Mouse (Mus musculus) CH12.LX (cell line): ENCODE data around the gene Pgm3. TPM values are rescaled to one million over a fixed set of nuclear protein-coding genes. Genes with fewer than 3 reads are reported as not detected.

Experiments used
- DNase-seq: peaks from one replicate; pipeline ENCODE4 v3.0.0-alpha.2; 2013; ENCODE audit errors: extremely low read depth
- H3K27ac ChIP-seq: 2 replicates; pipeline ENCODE4 v1.5.1; 2012; ENCODE audit warnings: low read depth, mild to moderate bottlenecking, control low read depth, moderate library complexity; ENCODE audit not compliant: insufficient read depth
- H3K27me3 ChIP-seq: replicated peaks from 2 replicates; pipeline ENCODE3; 2012; ENCODE audit warnings: inconsistent platforms
- H3K36me3 ChIP-seq, 2 experiments: replicated peaks in 1 of 2; 2 replicates each; pipeline versions ENCODE3 to v1.6.1; 2012; ENCODE audit warnings: inconsistent platforms in 1 of 2, low read length in 1 of 2, mild to moderate bottlenecking in 1 of 2, mixed read lengths in 1 of 2, moderate library complexity in 1 of 2; ENCODE audit not compliant: control insufficient read depth in 1 of 2, insufficient read depth in 1 of 2
- H3K4me1 ChIP-seq, 2 experiments: 2 replicates each; pipeline ENCODE4 v1.6.1; 2012; ENCODE audit warnings: inconsistent platforms in 1 of 2, moderate library complexity in 1 of 2; ENCODE audit not compliant: insufficient read depth in 2 of 2, control insufficient read depth in 1 of 2
- H3K4me2 ChIP-seq: 2 replicates; pipeline ENCODE4 v1.6.1; 2012; ENCODE audit warnings: low read depth, mild to moderate bottlenecking, control low read depth; ENCODE audit not compliant: poor library complexity, insufficient read depth, severe bottlenecking
- H3K4me3 ChIP-seq, 3 experiments: fragments of 150-350 bp in 1 of 3; sonication (generic) in 1 of 3; replicated peaks in 1 of 3; 2 replicates each; pipeline versions ENCODE3 to v1.5.1; 2011 to 2012; ENCODE audit warnings: low read depth in 2 of 3, low read length in 2 of 3, mild to moderate bottlenecking in 2 of 3, moderate library complexity in 2 of 3, control low read depth in 1 of 3, improper control_type of control experiment in 1 of 3, inconsistent platforms in 1 of 3, mixed read lengths in 1 of 3; ENCODE audit not compliant: poor library complexity in 1 of 3
- H3K79me2 ChIP-seq: replicated peaks from 2 replicates; pipeline ENCODE4 v1.6.1; 2012; ENCODE audit warnings: mild to moderate bottlenecking, moderate library complexity; ENCODE audit not compliant: control insufficient read depth, poor library complexity, insufficient read depth, severe bottlenecking; ENCODE audit errors: extremely low read depth
- H3K9ac ChIP-seq: 2 replicates; pipeline ENCODE4 v1.6.1; 2012; ENCODE audit warnings: low read depth, mild to moderate bottlenecking, control low read depth, moderate library complexity; ENCODE audit not compliant: insufficient read depth
- H3K9me3 ChIP-seq: replicated peaks from 2 replicates; pipeline ENCODE3; 2012; ENCODE audit warnings: low read length, inconsistent platforms, mixed read lengths
- BHLHE40 ChIP-seq: IDR thresholded peaks from 2 replicates; pipeline ENCODE4 v1.6.1; 2011; ENCODE audit warnings: mild to moderate bottlenecking, low read depth, low read length, improper control_type of control experiment
- CTCF ChIP-seq, 2 experiments: IDR thresholded peaks in 1 of 2; conservative IDR thresholded peaks in 1 of 2; 2 replicates each; pipeline ENCODE4 v1.5.1; 2011 to 2012; ENCODE audit warnings: low read depth in 2 of 2, low read length in 2 of 2, improper control_type of control experiment in 1 of 2, inconsistent platforms in 1 of 2, mild to moderate bottlenecking in 1 of 2, moderate library complexity in 1 of 2
- HCFC1 ChIP-seq: IDR thresholded peaks from 2 replicates; pipeline ENCODE4 v1.6.1; 2012; ENCODE audit warnings: low read depth, mild to moderate bottlenecking, inconsistent platforms, low read length, improper control_type of control experiment
- IRF4 ChIP-seq: IDR thresholded peaks from 2 replicates; pipeline ENCODE4 v1.6.1; 2014; ENCODE audit warnings: low read depth, mild to moderate bottlenecking, inconsistent platforms, low read length, improper control_type of control experiment
- JUND ChIP-seq: conservative IDR thresholded peaks from 2 replicates; pipeline ENCODE4 v1.6.1; 2011; ENCODE audit warnings: low read depth, low read length, improper control_type of control experiment
- MAX ChIP-seq: IDR thresholded peaks from 2 replicates; pipeline ENCODE4 v1.6.1; 2011; ENCODE audit warnings: low read length, improper control_type of control experiment
- MAZ ChIP-seq: IDR thresholded peaks from 2 replicates; pipeline ENCODE4 v1.6.1; 2012; ENCODE audit warnings: low read depth, mild to moderate bottlenecking, inconsistent platforms, low read length, improper control_type of control experiment, moderate library complexity
- MXI1 ChIP-seq: IDR thresholded peaks from 2 replicates; pipeline ENCODE4 v1.6.1; 2011; ENCODE audit warnings: mild to moderate bottlenecking, low read depth, low read length, improper control_type of control experiment
- NELFE ChIP-seq: IDR thresholded peaks from 2 replicates; pipeline ENCODE4 v1.6.1; 2011; ENCODE audit warnings: low read depth, low read length, improper control_type of control experiment
- NRF1 ChIP-seq: IDR thresholded peaks from 2 replicates; pipeline ENCODE4 v1.6.1; 2014; ENCODE audit warnings: low read depth, mild to moderate bottlenecking, inconsistent platforms, low read length, improper control_type of control experiment, moderate library complexity
- PAX5 ChIP-seq: IDR thresholded peaks from 2 replicates; pipeline ENCODE4 v1.6.1; 2012; ENCODE audit warnings: low read length, inconsistent platforms, mixed read lengths
- POLR2AphosphoS2 ChIP-seq: IDR thresholded peaks from 2 replicates; pipeline ENCODE4 v1.6.1; 2011; ENCODE audit warnings: low read depth, low read length, improper control_type of control experiment
- RAD21 ChIP-seq: IDR thresholded peaks from 2 replicates; pipeline ENCODE4 v1.6.1; 2011; ENCODE audit warnings: low read depth, mild to moderate bottlenecking, low read length, improper control_type of control experiment, moderate library complexity
- SIN3A ChIP-seq: IDR thresholded peaks from 2 replicates; pipeline ENCODE4 v1.6.1; 2012; ENCODE audit warnings: low read length, improper control_type of control experiment, inconsistent platforms
- TBP ChIP-seq: conservative IDR thresholded peaks from 2 replicates; pipeline ENCODE4 v1.6.1; 2011; ENCODE audit warnings: low read depth, low read length, improper control_type of control experiment
- ZKSCAN1 ChIP-seq: IDR thresholded peaks from 2 replicates; pipeline ENCODE4 v1.6.1; 2012; ENCODE audit warnings: low read depth, inconsistent platforms, low read length, improper control_type of control experiment, borderline replicate concordance
- ZMIZ1 ChIP-seq: IDR thresholded peaks from 2 replicates; pipeline ENCODE4 v1.6.1; 2012; ENCODE audit warnings: low read depth, mild to moderate bottlenecking, inconsistent platforms, low read length, improper control_type of control experiment
- dilution Hi-C: fragments of 300-500 bp; cut with MboI; formaldehyde crosslinking; loops from 2 replicates; pipeline ENCODE4 v1.14.3; 2020; ENCODE audit warnings: low sequenced_read_pairs; ENCODE audit not compliant: extremely low pct_unique_long_range_greater_than_20kb, extremely low pct_ligation_motif_present
- in situ Hi-C: fragments of 300-500 bp; cut with MboI; formaldehyde crosslinking; loops from 3 replicates; pipeline ENCODE4 v1.14.3; 2019; ENCODE audit warnings: low sequenced_read_pairs, low pct_ligation_motif_present, low pct_unique_long_range_greater_than_20kb, mixed read lengths
- polyA plus RNA-seq: library from polyadenylated mRNA; unstranded; fragments of >175 nt; gene quantifications from 2 replicates; pipeline ENCODE4 v1.2.1, GENCODE M21; 2012; ENCODE audit warnings: low read depth; ENCODE audit not compliant: insufficient read length
- total RNA-seq, 2 experiments: library from RNA; depleted of rRNA; stranded (reverse); fragments of 300-350 nt in 1 of 2; fragments of >200 nt in 1 of 2; gene quantifications; 2 replicates each; pipeline ENCODE4 v1.2.3; 2012 to 2014

The Pgm3 gene
- total and polyA plus RNA-seq, 3 experiments: 27.4 to 31.5 (median 28.8) TPM

DNA sequence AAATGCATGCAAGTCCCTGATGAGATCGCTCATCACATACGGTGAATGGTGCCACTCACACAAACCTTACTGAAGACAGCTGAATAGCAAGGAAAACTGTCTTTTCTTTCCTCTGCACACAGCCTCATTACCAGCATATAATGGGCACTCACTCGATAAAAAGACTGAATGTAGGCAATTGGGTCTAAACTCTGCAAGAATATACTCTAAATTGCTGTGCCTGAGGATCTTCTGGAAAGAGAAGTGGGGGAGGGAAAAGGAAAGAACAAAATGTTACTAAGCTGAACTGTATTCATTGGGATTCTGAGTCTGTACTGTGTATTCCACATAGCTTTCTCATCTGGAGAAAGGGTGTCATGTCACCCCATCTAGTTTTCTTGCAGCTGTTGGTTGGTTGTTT, 28.2 kb downstream of the Pgm3 start:
- in situ Hi-C loops: no loop called here
- dilution Hi-C loops: no loop called here
- H3K9me3 ChIP-seq: no peaks in the 10 kb centered on the region
- no peak overlapping the region for H3K27ac ChIP-seq
- no peak for DNase-seq
- peaks cover 34 to 64% of the 10 kb centered on the region in 2 experiments for H3K36me3 ChIP-seq
- no peaks in the 10 kb centered on the region for H3K4me1 ChIP-seq
- no peak overlapping the region for H3K9ac ChIP-seq
- no peak overlapping the region for H3K4me3 ChIP-seq
- no peaks in the 10 kb centered on the region for H3K79me2 ChIP-seq
- no peaks in the 10 kb centered on the region for H3K27me3 ChIP-seq
- H3K4me2 ChIP-seq: no peak overlapping the region
- TF ChIP-seq MAX (no peak), IRF4 (no peak)

DNA sequence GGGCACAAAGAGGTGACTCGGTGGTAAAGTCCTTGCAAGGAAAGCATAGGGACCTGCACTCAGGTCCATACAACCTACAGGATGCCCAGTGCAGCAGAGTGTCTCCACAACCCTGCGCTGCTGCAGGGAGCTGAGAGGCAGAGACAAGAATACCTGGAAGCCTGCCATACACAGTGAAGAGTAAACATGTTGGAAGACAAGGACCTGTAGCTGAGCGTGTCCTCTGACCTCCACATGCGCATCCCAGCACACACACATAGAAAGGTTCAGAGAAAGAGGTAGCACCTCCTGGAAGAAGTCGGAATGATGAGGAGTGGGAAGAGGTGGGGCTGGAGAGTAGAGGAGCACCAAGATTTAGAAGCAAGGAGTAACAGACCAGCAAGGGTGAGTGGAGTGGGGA, 37.6 kb downstream of the Pgm3 start:
- Histone ChIP-seq H3K4me2 (no peak overlapping the region), H3K36me3 (peaks cover 19 to 38% of the 10 kb centered on the region in 2 experiments), H3K9ac (no peak overlapping the region), H3K79me2 (no peaks in the 10 kb centered on the region), H3K4me3 (no peak overlapping the region), H3K27ac (no peak overlapping the region), H3K4me1 (peaks cover 3 to 8% of the 10 kb centered on the region in 2 experiments; a peak in 3 of 4 replicates), H3K9me3 (no peaks in the 10 kb centered on the region), H3K27me3 (no peaks in the 10 kb centered on the region)
- dilution Hi-C loops (no loop called here), in situ Hi-C loops (no loop called here)
- no peak for DNase-seq
- no peak for TF ChIP-seq TBP
- no peak for TF ChIP-seq MAZ
- TF ChIP-seq NELFE: no peak
- TF ChIP-seq HCFC1: no peak
- TF ChIP-seq PAX5: no peak
- no peak for TF ChIP-seq ZMIZ1
- TF ChIP-seq NRF1: no peak
- TF ChIP-seq JUND: no peak
- TF ChIP-seq MXI1: no peak
- no peak for TF ChIP-seq POLR2AphosphoS2
- no peak for TF ChIP-seq CTCF (conservative IDR thresholded peaks at IDR 0.05 in 1 of 2, IDR thresholded peaks at IDR 0.05 in 1 of 2; ENCODE audit: low read depth in 2 of 2, low read length in 2 of 2)
- TF ChIP-seq RAD21: no peak
- no peak for TF ChIP-seq IRF4
- TF ChIP-seq SIN3A: no peak
- TF ChIP-seq ZKSCAN1: no peak
- TF ChIP-seq BHLHE40: no peak
